Mouse (Mus musculus) lung, adult 2 months (tissue): ENCODE measurements around the gene Gkap1. TPM values are rescaled to one million over a fixed set of nuclear protein-coding genes. Genes with fewer than 3 reads are reported as not detected.
A peak's percentile ranks its signal among the peaks of the same experiment; 100 is the strongest.

Experiments used
- DNase-seq: peaks from one replicate; pipeline ENCODE4 v3.0.0; 2022
- H3K4me1 ChIP-seq: fragments of 200-500 bp; 2 replicates; pipeline ENCODE4 v1.6.1; 2011; ENCODE audit warnings: low read length; ENCODE audit not compliant: control insufficient read depth, insufficient read depth
- H3K4me3 ChIP-seq: fragments of 200-500 bp; replicated peaks from 2 replicates; pipeline ENCODE3; 2011; ENCODE audit warnings: low read depth, mild to moderate bottlenecking, control low read depth, low read length; ENCODE audit errors: extremely low read depth
- CTCF ChIP-seq: fragments of 200-500 bp; IDR thresholded peaks from 2 replicates; pipeline ENCODE4 v1.5.1; 2011; ENCODE audit warnings: mild to moderate bottlenecking, low read length, control low read depth; ENCODE audit not compliant: insufficient read depth
- POLR2A ChIP-seq: fragments of 200-500 bp; IDR thresholded peaks from 2 replicates; pipeline ENCODE4 v1.6.1; 2011; ENCODE audit warnings: low read depth, mild to moderate bottlenecking, control low read depth, low read length, borderline replicate concordance; ENCODE audit errors: extremely low read depth
- WGBS: fragments of 180-500 bp; shearing (Covaris S2); methylation state at CpG from one replicate; pipeline ENCODE4 v1.1.7; 2018; 5-methylcytosine and 5-hydroxymethylcytosine counted together
- polyA plus RNA-seq: library from polyadenylated mRNA; depleted of rRNA; stranded (reverse); fragments of >200 nt; gene quantifications from 2 replicates; pipeline ENCODE4 v1.2.3, GENCODE M21; 2012

The Gkap1 gene
- polyA plus RNA-seq, 1 experiment, result 6.0 TPM

- Histone ChIP-seq H3K4me3 (no peak overlapping the region), H3K4me1 (no peaks in the 10 kb centered on the region)
- no peak for TF ChIP-seq POLR2A
- TF ChIP-seq CTCF, result no peak
- no peak for DNase-seq
- WGBS, result 87% methylated on average over 8 of the region's 8 CpGs
Observed at GRCm38 (mm10) chr13:58232070-58232469, 43.4 kb downstream of the Gkap1 start.

- H3K4me1 ChIP-seq, result no peaks in the 10 kb centered on the region
- no peak overlapping the region for H3K4me3 ChIP-seq
- no peak for DNase-seq
- TF ChIP-seq CTCF (no peak), POLR2A (no peak)
- 74% methylated on average over 2 of the region's 2 CpGs for WGBS
Observed at GRCm38 (mm10) chr13:58228624-58229023, 46.9 kb downstream of the Gkap1 start.

- no peak for TF ChIP-seq CTCF
- TF ChIP-seq POLR2A, result no peak
- WGBS, result 75% methylated on average over 8 of the region's 8 CpGs
Observed at GRCm38 (mm10) chr13:58225694-58226093, 49.8 kb downstream of the Gkap1 start.

GRCm38 (mm10) chr13:58220206-58220605 lies 55.3 kb downstream of the Gkap1 start:
- WGBS, result 62% methylated on average over 3 of the region's 3 CpGs
- H3K4me3 ChIP-seq, result no peak overlapping the region
- peaks cover 4% of the 10 kb centered on the region for H3K4me1 ChIP-seq
- DNase-seq, result no peak
- TF ChIP-seq POLR2A, result no peak

More at GRCm38 (mm10) chr13:58225694-58226093, 49.8 kb downstream of the Gkap1 start:
- DNase-seq, result no peak
- H3K4me1 ChIP-seq, result no peaks in the 10 kb centered on the region
- no peak overlapping the region for H3K4me3 ChIP-seq

- no peak overlapping the region for H3K4me3 ChIP-seq
- TF ChIP-seq CTCF, result no peak
- TF ChIP-seq POLR2A, result no peak
- no peak for DNase-seq
- peaks cover 11% of the 10 kb centered on the region for H3K4me1 ChIP-seq
- WGBS, result 81% methylated on average over 2 of the region's 2 CpGs
Observed at GRCm38 (mm10) chr13:58217536-58217935, 58.0 kb downstream of the Gkap1 start.

GRCm38 (mm10) chr13:58216395-58216794 lies 59.1 kb downstream of the Gkap1 start:
- Histone ChIP-seq H3K4me1 (peaks cover 11% of the 10 kb centered on the region), H3K4me3 (peak overlapping the region; percentile 99)
- TF ChIP-seq CTCF (no peak), POLR2A (no peak)
- DNase-seq, result no peak
- WGBS, result 60% methylated on average over 9 of the region's 9 CpGs

- Histone ChIP-seq H3K4me3 (peak within 1 kb of the TSS; percentile 99), H3K4me1 (peaks cover 14% of the 10 kb centered on the region)
- whole genome bisulfite sequencing, result 1% methylated on average over 62 of the region's 62 CpGs
- no peak for TF ChIP-seq CTCF
- TF ChIP-seq POLR2A, result peak; percentile 83
- DNase-seq, result peak; percentile 91
Observed at GRCm38 (mm10) chr13:58215592-58216341, 59.7 kb downstream of the Gkap1 start, which contains the start of gene Ubqln1. Gene Ubqln1, minus strand, starts transcription at chr13:58215653.

GRCm38 (mm10) chr13:58215253-58215591 lies 60.3 kb downstream of the Gkap1 start:
- Histone ChIP-seq H3K4me1 (peaks cover 19% of the 10 kb centered on the region), H3K4me3 (peak overlapping the region; percentile 99)
- no peak for DNase-seq
- TF ChIP-seq CTCF, result no peak
- TF ChIP-seq POLR2A, result no peak
- under 1% methylated on average over 37 of the region's 48 CpGs for WGBS

GRCm38 (mm10) chr13:58214346-58215252 lies 60.9 kb downstream of the Gkap1 start:
- DNase-seq, result peak; percentile 29

GRCm38 (mm10) chr13:58213801-58214200 lies 61.7 kb downstream of the Gkap1 start:
- TF ChIP-seq CTCF (no peak), POLR2A (no peak)
- DNase-seq, result no peak
- peaks cover 27% of the 10 kb centered on the region for H3K4me1 ChIP-seq
- 37% methylated on average over 8 of the region's 8 CpGs for WGBS
- H3K4me3 ChIP-seq, result peak overlapping the region; percentile 4

More at GRCm38 (mm10) chr13:58214346-58215252, 60.9 kb downstream of the Gkap1 start:
- H3K4me3 ChIP-seq, result peak overlapping the region; percentile 99
- WGBS, result 2% methylated on average over 49 of the region's 49 CpGs
- TF ChIP-seq CTCF, result no peak
- TF ChIP-seq POLR2A, result no peak
- H3K4me1 ChIP-seq, result peaks cover 24% of the 10 kb centered on the region
